Mouse (Mus musculus) lung, postnatal 10 days (tissue): ENCODE measurements around the gene Olfr1425.
"Not testable (repeated sequence)": the region's sequence is repeated elsewhere in the genome, so short reads cannot be mapped to it uniquely, and the experiment has no call there.

Experiments used
- DNase-seq: peaks from one replicate; pipeline ENCODE4 v3.0.0; 2021

The Olfr1425 gene

DNA sequence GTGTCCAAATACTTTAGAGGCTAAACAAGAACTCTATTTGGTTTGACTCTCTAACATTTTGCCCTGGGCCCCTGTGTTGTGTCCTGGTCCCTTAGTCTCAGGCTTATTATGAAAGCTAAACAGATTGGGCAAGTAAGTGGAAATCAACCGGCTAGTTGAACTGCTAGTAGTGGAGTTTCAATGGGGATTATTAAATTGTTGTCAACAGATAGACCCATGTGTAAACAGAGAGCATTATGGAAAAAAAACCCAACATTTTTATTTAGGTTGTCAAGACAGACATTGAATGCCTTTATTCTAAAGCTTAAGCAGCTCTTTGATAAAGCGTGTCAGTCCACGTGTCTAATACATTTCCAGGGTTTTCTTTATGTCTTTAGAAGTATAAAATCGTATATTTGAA, at the start of gene Olfr1425:
TSS of gene Olfr1425 (minus strand) at position 101 of the 400 bp plus-strand sequence.
- DNase-seq: not testable (repeated sequence)

DNA sequence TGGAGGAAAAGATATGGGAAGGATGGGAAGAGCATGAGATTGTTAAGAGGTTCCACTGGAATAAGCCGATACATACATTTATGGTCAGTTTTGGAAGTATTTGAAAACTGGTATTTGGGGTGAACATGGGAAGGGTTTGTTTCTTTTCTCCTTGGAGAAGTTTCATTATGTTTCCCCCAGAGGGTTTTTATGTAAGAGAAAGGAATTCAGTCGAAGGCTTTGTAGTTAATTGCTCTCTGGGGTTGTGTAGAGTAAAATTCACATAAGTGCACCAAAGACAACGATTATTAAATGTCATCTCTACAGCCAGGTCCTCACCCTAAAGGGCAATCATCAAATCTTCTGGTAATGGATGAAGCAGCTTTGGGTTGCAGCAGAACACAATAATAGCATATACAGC, 45.6 kb upstream of the Olfr1425 start, which contains the start of gene Olfr76:
TSS of gene Olfr76 (minus strand) at position 101 of the 400 bp plus-strand sequence.
- no peak for DNase-seq

DNA sequence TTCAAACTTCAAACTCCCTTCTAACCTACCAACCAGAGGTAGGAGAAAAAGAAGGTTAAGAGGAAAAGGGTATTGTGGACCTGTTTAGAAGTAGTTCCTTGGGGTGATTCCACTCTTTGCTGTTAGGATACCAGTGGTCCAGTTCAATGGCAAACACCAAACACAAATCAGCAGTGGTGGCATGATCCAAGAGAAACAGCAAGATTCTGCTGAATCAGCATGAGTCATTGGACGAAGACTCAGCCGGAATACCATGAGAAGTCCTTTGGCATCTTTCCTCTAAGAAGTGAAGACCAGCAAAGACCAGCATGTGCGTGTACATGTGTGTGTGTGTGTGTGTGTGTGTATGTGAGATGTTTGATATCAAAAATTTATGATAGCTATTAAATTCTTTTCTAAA, 38.9 kb upstream of the Olfr1425 start:
- no peak for DNase-seq

DNA sequence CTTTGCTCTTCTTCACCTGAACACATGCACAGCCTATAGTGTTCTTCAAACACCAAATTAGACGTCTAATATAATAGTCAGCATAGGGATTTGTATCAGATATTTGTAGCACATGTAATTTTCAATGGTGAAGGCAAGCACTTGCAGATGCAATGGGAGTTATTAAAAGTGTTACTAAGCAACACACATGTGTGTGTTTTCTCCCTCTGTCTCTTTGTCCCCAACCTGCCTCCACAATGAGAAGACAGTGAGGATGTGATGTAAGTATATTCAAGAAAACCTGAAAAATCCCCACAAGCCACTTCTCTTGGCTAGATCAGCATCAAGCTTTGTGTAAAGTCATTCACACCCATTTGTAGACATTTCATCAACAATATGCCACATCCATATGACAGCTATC, 38.3 kb upstream of the Olfr1425 start, which contains the start of gene Olfr1428:
TSS of gene Olfr1428 (minus strand) at position 101 of the 400 bp plus-strand sequence.
- DNase-seq: no peak

DNA sequence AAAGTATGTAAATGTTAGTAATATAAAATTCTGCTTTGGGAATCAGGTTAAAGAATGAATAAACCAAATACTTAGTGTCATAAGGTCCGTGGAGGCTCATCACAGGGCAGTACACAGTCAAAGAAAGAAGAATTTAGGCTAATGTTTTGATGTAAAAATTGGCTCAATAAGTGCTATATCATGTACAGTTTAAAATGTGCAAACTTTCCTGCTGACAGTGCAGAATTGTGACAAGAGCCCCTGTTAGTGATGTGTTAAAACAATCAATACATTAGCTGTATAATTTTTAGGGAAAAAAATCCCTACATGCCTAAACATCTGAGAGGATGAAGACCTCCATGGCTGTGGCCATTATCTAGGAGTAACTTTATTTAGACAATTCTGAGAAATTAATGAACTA, 36.3 kb upstream of the Olfr1425 start:
- no peak for DNase-seq

DNA sequence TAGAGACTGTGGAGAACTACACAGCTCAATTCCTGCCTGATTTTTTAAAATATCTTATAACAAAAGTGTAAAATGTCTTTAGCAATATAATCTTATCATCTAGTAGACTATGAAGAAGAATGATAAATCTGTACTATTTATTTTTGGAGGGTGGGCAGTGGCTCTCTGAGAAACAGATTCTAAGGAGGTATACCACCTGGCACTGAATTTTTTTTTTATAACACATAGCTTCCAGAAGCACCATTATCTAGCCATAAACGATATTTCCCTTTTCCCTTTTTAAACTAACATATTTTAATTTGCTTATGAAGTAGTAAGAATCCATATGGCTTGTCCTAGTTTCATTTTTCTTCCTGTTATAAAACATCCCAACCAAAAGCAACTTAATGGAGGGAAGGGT, 27.0 kb upstream of the Olfr1425 start:
- DNase-seq: no peak

DNA sequence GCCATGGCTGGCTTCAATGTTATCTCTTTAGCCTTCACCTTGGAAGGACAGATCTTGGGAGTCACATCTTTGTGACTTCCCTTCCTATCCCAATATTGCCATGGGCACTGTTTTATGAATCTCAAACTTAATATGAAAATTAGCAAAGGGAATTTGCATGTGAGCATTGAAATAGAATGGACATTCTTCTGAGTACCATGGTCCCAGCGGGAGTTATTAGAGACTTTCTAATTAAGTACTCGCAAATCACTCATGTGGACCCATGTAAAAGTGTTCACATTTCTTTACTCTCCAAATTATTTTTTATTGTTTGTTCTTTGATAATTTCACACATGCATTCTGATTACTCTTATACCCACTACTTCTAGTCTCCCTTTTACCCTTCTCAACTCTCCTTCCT, 25.7 kb upstream of the Olfr1425 start, which contains the start of gene Olfr1427:
TSS of gene Olfr1427 (minus strand) at position 101 of the 400 bp plus-strand sequence.
- DNase-seq: no peak

DNA sequence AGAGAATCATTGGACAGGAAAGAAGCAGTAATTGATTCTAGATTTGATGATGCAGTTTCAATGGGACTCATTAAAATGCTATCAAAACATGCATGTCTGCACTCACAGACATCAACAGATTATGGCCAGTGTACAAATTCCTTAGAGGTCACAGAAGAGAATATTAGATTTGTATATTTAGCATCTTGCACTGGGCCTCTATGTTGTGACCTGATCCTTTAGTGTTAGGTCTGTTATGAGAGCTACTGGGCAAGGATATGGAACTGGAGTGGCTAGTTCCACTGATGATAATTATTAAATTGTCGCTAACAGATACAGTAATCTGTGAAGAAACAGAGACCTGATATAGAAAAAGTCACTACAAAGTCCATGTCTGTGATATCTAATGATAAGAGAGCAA, 14.4 kb upstream of the Olfr1425 start, which contains the start of gene Olfr1426:
TSS of gene Olfr1426 (minus strand) at position 101 of the 400 bp plus-strand sequence.
- DNase-seq: no peak

DNA sequence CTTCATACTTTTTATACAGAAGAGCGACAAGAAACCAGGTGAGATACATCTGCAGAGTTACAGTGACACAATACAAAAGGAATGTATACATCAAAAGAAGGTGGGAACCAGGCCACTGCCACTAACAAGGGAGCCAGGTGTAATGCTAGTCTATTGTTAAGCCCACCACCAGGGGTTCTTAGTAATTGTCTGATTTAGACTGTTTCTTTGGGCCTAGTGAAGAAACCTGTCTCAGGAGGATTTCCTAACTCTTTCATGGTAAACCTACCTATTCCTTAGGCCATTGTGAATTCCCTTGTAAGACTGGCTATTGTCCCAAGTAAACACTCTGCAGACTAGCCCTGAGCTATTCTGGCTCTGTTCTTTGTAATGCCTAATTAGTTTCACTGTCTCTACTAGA, 8.0 kb downstream of the Olfr1425 start:
- DNase-seq: not testable (repeated sequence)

DNA sequence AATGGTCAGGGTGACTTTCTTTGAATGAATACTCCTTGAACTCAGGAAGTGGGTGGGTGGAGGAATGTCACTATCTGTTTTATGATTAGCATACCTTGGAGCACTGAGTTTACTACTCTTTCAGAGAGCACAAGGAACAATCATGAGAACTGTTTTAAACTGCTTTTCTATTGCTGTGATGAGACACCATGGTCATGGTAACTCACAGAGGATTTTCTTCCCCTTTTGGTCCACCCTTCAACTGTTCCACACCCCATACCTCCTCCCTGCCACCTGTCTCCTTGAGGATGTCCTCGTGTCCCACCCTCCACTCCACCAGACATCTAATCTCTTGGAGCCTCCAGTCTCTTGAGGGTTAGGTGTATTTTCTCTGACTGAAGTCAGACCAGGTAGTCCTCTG, 9.7 kb downstream of the Olfr1425 start:
- DNase-seq: not testable (repeated sequence)

DNA sequence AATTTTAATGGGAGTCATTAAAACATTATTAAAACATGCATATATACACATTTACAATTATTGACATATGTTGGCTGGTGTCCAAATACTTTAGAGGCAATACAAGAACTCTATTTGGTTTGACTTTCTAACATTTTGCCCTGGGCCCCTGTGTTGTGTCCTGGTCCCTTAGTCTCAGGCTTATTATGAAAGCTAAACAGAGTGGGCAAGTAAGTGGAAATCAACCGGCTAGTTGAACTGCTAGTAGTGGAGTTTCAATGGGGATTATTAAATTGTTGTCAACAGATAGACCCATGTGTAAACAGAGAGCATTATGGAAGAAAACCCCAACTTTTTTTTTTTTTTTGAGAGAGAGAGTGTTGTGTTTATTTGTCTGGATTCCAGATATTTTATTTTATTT, 14.9 kb downstream of the Olfr1425 start, which contains the start of gene Olfr1424:
TSS of gene Olfr1424 (minus strand) at position 101 of the 400 bp plus-strand sequence.
- DNase-seq: not testable (repeated sequence)

DNA sequence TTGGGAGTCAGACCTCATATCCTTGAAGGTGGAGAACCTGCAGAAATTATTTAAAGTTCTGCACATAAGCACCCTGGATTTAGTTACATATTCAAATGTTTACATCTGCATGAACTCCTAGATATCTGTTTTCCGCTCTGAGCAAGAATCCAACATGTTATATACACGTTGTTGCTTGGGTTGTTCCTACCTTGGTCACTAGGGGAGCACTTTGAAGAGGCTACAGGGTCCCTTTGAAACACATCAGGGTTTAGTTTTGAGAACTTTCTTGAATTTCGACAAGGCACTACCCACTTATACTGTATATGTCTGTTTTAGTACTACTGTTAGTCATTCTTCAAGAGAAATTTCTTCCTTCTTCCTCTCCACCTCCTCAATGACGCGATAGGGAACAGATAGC, 34.4 kb downstream of the Olfr1425 start:
- DNase-seq: no peak

DNA sequence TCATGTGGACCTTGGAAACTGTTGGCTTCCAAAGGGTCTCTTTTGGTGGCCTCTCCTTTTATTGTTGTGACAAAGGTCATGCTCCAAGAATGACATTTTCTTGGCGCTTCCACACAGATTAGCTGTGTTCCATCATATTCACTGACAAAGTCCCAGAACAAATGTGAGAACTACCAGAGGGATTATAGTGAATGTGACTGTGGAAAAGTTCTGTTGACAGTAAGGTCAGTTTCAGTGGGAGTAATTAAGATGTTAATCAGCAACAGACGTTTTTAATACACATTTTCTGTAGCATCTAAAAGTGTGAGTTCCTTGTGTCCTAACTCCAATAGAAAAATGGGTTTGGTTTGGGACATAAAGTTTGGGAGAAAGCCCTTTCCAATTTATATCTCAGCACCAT, 36.3 kb downstream of the Olfr1425 start, which contains the start of gene Olfr1423:
TSS of gene Olfr1423 (minus strand) at position 101 of the 400 bp plus-strand sequence.
- no peak for DNase-seq

DNA sequence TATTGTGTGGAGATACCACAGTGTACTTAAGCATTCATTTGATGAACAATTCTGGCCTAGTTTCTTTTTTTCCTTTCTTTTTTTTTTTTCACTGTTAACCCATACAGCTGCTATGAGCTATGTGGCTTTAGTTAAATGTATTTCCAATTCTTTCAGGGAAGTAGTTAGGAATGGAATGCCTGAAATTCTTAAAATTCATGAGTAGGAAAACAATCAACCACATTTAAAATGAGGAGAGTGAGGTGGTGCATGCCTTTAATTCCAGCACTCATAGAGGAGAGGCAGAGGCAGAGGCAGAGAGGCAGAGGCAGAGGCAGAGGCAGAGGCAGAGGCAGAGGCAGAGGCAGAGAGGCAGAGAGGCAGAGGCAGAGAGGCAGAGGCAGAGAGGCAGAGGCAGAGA, 39.8 kb downstream of the Olfr1425 start:
- DNase-seq: no peak

DNA sequence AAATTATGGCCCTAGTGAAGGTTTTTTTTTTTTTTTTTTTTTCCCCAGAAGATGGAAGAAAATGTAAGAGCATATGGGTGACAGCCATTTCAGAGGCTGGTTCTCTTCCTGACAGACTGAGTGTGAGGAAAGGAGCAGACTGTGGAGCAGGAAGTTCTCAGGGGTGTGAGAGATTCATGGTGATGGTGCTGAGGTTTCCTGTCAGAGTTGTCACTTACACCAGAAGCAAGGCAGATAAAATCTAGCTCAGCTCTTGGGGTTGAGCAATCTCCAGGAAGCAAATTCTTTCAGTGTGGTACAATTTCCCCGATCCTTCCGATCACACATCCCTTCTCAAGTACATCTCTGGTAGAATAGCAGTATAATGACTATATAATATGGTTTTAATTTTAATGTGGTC, 50.9 kb downstream of the Olfr1425 start:
- DNase-seq: no peak

DNA sequence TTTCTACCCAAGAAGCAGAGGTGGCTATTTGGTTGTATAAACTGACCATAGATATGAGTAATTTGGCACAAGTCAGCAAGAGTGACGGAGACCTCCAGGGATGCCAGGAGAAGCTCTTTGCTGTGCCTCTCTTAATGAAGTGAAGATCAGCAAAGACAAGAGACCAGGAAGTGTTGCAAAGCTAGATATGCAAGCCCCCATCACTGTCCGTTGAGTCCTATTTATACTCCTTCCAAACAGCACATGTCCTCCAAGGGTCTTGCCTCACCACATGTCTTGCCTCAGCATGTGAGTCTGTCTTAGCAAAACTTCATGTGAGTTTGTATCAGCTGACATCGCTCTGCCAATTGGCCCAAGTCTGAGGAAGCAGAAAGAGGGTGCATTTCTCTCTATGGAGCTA, 52.2 kb downstream of the Olfr1425 start:
- no peak for DNase-seq

DNA sequence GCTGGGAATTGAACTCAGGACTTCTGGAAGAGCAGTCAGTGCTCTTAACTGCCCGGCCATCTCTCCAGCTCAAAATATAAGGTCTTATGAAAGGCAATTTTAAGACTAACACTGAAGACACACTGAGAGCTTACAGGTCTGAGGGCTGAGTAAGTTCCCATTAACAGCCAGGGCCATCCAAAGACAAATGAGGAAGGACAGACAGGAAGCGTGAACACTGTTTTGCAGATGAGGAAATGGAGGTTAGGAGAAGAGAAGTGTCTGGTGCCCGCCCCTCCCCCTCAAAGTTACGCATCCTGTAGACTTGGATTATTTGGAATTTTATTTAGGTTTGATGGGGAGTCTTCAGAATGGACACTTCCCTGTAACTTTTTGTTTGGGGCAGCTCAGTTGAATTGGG, 53.4 kb downstream of the Olfr1425 start:
- no peak for DNase-seq
